Mouse (Mus musculus): Measurements from ENCODE around the gene Ddit4l.
"Not testable (repeated sequence)": the region's sequence is repeated elsewhere in the genome, so short reads cannot be mapped to it uniquely, and the experiment has no call there.

Ddit4l gene

GRCm38 (mm10) chr3:137621312-137621711, at the start of gene Ddit4l:
Gene Ddit4l, plus strand, starts transcription at chr3:137621612.
- not testable (repeated sequence) for DNase-seq (ENCODE audit: low spot score)

- DNase-seq (ENCODE audit: low spot score), result peak; percentile 64
Measured at GRCm38 (mm10) chr3:137576146-137576545, 45.3 kb upstream of the Ddit4l start.

GRCm38 (mm10) chr3:137586376-137586969, 34.9 kb upstream of the Ddit4l start:
- DNase-seq (ENCODE audit: low spot score), result no peak

DNA sequence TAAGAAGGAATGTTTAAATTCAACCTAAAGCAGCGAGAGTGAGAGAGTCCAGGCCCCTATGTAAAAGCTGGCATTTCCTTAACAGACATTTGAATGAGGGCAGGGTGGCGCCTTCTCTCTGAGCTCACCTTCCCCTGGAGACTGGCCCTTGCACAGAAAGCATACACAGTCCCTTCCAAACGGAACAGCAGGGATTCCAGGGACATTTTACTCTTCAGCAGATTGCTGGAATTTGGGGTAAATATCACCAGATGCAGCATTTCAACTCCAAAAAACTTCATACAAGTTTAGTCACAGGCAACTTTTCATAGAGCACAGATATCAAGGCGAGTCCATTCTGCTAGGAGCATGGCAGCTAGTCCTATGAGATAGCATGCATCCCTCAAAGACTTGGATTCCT, 31.6 kb upstream of the Ddit4l start:
- no peak for DNase-seq (ENCODE audit: low spot score)

DNA sequence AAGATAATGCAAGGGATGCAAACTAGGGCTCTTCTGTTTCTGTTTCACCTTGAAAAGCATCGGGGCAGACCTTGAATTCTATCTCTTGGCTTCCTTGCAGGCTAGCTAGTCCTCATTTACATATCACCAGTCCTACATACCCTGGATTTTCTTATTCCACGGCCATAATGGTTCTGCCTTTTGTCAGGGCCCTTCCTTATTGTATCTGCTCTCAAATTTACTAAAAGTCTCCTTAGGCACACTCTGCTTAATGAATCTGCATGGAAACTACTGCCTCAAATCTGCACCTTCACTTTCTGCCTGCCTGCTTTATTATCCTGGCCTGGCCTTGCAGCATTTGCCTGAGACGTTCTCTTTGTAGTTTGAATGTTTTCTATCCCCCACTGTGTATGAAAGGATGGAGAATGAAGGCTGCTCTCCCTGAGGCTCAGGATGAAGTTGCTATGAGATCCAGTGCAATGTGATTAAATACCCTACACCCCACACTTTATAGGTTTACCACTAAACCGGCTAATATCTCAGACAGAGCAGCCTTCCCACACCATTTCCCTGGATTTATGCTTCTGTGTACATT, 27.0 kb upstream of the Ddit4l start:
- DNase-seq (ENCODE audit: low spot score), result no peak

DNA sequence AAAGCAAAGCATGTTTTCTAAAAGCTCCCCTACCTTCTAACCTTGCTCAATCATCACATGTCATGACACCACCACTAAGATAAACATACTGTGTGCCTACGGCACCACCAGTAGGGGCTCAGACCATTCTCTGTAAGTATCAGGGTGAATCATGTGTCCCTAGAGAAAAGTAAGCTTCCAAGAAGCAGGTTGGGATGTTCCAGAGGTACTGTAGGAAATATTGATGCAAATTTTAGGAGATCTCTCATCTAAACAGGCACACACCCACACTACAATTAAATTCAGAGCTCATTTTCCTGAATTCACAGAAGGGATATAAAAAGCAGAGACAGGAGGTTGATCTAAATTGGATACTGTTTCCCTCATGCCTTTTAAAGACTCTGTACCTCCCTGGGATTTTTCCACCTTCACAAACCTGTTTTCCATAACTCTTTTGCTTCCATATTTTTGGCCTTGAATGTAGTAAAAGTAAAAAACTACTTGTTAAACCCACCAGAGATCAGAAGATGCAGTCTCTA, 12.4 kb upstream of the Ddit4l start:
- no peak for DNase-seq (ENCODE audit: low spot score)

DNA sequence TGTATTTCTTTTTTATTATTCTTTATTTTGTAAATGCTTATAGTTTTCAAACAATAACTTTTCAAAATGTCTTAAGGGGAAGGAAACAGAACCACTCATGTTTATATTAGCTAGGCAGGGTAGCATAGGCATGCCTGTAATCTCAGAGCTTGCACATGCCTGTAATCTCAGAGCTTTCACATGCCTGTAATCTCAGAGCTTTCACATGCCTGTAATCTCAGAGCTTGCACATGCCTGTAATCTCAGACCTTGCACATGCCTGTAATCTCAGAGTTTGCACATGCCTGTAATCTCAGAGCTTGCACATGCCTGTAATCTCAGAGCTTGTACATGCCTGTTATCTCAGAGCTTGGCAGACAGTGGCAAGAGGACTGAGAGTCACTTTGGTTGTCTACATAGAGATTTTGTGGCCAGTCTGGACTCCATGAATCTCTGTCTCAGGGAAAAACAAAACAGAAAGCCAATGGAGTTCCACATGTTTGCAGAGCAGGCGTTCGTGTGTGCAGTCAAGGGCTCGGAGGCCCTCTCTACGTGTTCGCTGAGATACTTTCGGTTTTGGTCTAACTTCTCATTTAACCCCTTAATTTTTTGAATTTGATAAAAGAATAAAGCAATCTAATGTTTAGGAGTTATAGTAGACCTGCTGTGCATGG, 10.8 kb upstream of the Ddit4l start:
- DNase-seq (ENCODE audit: low spot score), result no peak

GRCm38 (mm10) chr3:137611110-137611857, 10.1 kb upstream of the Ddit4l start:
- DNase-seq (ENCODE audit: low spot score), result no peak

DNA sequence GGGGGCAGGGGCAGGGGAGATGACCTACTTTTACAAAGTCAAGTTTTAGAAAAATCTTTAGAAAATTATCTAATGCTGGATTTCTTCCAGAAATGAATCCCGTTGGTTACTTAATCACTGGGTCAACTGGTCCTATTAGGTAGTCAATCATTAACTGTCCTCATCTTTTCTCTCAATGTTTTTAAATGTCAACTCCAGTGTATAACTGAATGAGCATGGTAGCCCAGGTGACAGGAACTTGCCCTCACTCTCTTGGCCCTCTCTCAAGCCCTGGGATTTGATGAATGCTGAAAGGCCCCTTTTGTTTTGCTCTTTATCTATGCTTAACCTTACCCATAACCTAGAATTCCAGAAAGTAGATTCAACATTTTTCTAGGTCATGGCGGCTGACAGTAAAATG, 9.4 kb upstream of the Ddit4l start:
- DNase-seq (ENCODE audit: low spot score), result no peak

- no peak for DNase-seq (ENCODE audit: low spot score)
Measured at GRCm38 (mm10) chr3:137620540-137620939, 872 bp upstream of the Ddit4l start.

DNA sequence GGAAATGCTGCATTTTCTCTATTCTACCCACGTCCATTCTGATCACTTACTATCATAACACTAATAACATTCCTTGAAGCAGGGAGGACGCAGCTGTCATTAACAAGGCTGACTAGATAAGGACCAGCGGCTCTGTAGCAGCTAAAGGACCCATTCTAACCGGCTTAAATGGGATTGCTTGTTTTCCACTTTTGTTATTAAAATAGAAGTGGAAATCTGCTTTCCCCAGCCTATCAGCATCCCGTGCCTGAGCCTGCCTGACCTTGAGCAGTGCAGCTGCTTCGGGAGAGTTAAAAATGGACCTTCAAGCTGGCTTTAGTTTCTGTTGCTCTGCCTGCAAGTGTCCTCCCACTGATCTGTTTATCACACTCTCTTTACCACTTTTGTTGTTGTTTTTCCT, 679 bp downstream of the Ddit4l start:
- no peak for DNase-seq (ENCODE audit: low spot score)

GRCm38 (mm10) chr3:137622895-137623580, 1.6 kb downstream of the Ddit4l start:
- DNase-seq (ENCODE audit: low spot score), result no peak

DNA sequence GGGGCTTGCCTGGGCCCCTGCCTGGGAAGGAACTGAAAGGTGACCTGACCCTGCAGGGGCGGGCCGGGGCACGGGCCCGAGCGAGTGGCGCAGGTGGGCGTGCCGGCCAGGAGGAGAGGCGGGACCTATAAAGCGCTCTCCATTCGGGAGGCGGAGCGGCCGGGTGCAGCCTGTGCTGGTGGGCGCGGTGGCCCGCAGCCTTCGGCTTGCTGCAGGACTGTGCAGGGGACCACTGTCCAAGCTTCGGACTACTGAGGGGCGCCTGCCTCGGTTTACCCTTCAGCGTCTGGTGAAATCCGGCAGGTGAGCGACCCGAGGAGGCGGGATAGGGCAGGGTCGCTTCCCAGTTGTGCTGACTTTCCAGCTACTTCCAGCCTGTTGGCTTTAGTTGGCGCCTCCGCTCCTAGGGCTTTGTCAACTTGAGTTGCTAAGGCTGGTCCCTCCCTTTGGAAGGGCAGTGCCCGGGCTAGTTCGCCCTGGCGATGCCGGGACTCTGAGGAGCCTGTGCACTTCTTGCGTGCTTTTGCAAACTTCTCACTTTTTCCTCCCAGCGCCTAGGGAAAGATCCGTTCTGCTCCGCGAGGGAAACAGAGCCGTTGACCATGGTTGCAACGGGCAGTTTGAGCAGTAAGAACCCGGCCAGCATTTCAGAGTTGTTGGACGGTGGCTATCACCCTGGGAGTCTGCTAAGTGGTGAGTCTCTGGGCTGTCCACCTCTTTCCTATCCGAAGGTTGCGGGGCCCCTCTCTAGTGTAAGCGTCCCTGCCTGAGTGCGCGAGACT, 2.4 kb downstream of the Ddit4l start:
- peak; percentile 76 for DNase-seq (ENCODE audit: low spot score)

GRCm38 (mm10) chr3:137625054-137625453, 3.6 kb downstream of the Ddit4l start:
- no peak for DNase-seq (ENCODE audit: low spot score)

DNA sequence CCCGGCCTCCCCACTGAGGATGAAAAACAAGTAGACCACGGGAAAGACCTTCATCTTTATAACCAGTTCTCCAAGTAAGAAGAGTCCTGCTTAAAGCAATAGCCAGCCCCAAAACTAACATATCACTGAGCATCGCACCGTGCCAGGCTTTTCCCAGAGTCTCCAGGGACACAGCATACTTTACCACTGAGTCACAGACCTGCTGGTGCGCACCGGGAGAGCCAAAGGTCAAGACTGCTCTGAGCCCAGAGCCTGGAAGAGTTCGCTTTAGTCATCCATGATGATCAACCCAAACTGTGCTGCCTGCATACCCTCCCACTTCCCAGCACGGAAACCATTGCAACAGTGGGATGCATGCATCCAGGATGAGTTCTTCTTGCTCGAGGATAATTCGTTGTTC, 12.3 kb downstream of the Ddit4l start:
- DNase-seq (ENCODE audit: low spot score), result no peak

- DNase-seq (ENCODE audit: low spot score), result no peak
Measured at GRCm38 (mm10) chr3:137636571-137636970, 15.2 kb downstream of the Ddit4l start.

GRCm38 (mm10) chr3:137641238-137641637, 19.8 kb downstream of the Ddit4l start:
- DNase-seq (ENCODE audit: low spot score), result no peak

GRCm38 (mm10) chr3:137642137-137642536, 20.7 kb downstream of the Ddit4l start:
- DNase-seq (ENCODE audit: low spot score), result no peak

DNA sequence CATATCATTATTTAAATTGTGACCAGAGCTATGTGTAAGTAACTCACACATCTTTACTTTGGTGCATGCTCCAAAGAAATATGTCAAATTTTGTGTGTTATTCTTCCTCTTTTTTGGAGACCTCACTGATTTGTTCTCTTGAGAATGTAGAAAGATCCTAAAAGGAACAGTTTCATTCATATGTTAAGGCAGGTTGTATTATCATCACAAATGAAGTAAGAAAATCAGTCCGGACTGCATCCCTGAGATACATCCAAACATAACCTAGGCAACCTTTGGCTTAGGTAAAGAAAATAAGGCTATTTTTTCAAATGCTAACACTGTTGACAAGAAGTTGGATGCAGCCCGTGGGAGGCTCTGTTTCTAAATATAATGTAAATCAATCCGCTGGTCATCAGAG, 21.2 kb downstream of the Ddit4l start:
- no peak for DNase-seq (ENCODE audit: low spot score)

GRCm38 (mm10) chr3:137644081-137644480, 22.7 kb downstream of the Ddit4l start:
- no peak for DNase-seq (ENCODE audit: low spot score)

DNA sequence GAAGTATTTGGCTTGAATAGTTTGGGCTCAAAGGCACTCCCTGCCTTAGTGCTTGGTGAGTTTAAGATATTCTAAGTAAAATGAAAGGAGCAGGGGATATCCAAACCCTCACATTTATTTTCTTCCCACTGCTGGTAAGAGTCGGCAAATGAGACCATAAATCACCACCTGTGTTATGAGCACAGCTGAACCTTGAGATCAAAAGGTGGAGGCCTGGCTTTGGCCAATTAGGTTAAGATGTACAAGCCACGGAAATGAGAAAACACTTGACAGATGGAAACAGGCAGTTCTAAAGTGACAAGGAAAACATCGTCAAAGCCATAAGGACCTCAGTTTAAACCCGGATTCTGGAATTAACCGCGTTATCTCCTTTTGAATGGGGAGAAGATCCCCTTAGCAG, 23.5 kb downstream of the Ddit4l start:
- DNase-seq (ENCODE audit: low spot score), result no peak
